Comparison of ENCODE assay signal across 26 mouse cellular contexts in the genomic region with DNA sequence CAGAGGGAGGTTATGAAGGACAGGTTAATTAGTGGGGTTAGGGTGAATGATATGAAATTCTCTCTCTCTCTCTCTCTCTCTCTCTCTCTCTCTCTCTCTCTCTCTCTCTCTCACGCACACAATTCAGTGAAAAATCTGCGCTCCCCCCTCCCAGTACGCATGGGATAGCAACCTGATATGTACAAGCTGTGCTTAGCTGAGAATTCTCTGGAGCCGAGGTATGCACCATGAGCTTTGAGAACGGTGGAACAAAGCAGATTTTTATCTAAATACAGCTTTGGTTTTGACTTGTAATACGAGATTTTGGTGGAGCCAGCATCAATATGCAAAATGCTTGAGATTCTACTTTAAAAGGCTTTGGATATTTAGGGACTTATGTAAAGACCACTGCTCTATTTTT.
"Had no signal": no experiment of that assay in that cellular context is flagged by ENCODE, and none has a peak within 500 bp of the region (broad histone marks: within the 10 kb centered on the region; RNA-seq: fewer than 3 reads in every experiment).

No protein-coding gene starts in this region.

- H3K4me3 ChIP-seq: left cerebral cortex, adult 2 months; limb, embryonic 12.5 days; liver, embryonic 12.5 days; liver, embryonic 15.5 days; lung, embryonic 15.5 days; megakaryocyte, embryonic 14.5 days; midbrain, embryonic 12.5 days; midbrain, embryonic 15.5 days; neural tube, embryonic 12.5 days; neural tube, embryonic 15.5 days had no signal

- H3K4me2 ChIP-seq: limb, embryonic 12.5 days; liver, embryonic 12.5 days; liver, embryonic 15.5 days; lung, embryonic 15.5 days; midbrain, embryonic 12.5 days; midbrain, embryonic 15.5 days; neural tube, embryonic 12.5 days; neural tube, embryonic 15.5 days had no signal

- ATAC-seq: liver, embryonic 12.5 days; midbrain, embryonic 15.5 days had no signal

- DNase-seq: kidney, adult 11 months; kidney, adult 8-10 months; kidney, postnatal 10 days; kidney, postnatal 36 days; layer of hippocampus, postnatal 36 days; liver; lung, adult 18-20 months; lung, postnatal 10 days; lung, postnatal 36 days; right cerebral cortex, adult 18-20 months; right cerebral cortex, postnatal 14 days; right cerebral cortex, postnatal 4 days; thymus, adult 2 months; thymus, postnatal 14 days; thymus, postnatal 4 days had no signal

- H3K4me1 ChIP-seq: liver, embryonic 15.5 days; neural tube, embryonic 15.5 days had no signal

- H3K27me3 ChIP-seq: limb, embryonic 12.5 days; liver, embryonic 12.5 days; liver, embryonic 15.5 days; lung, embryonic 15.5 days; megakaryocyte, embryonic 14.5 days; midbrain, embryonic 12.5 days; midbrain, embryonic 15.5 days; neural tube, embryonic 12.5 days; neural tube, embryonic 15.5 days had no signal

- H3K9ac ChIP-seq: limb, embryonic 12.5 days; liver, embryonic 12.5 days; liver, embryonic 15.5 days; lung, embryonic 15.5 days; midbrain, embryonic 12.5 days; midbrain, embryonic 15.5 days; neural tube, embryonic 12.5 days; neural tube, embryonic 15.5 days had no signal

- H3K36me3 ChIP-seq: liver, embryonic 15.5 days; midbrain, embryonic 15.5 days; neural tube, embryonic 12.5 days had no signal

- H3K9me3 ChIP-seq: limb, embryonic 12.5 days; liver, embryonic 12.5 days; liver, embryonic 15.5 days; lung, embryonic 15.5 days; megakaryocyte, embryonic 14.5 days; midbrain, embryonic 12.5 days; midbrain, embryonic 15.5 days; neural tube, embryonic 12.5 days; neural tube, embryonic 15.5 days had no signal

- H3K27ac ChIP-seq: left cerebral cortex, adult 2 months; limb, embryonic 12.5 days; liver, embryonic 12.5 days; liver, embryonic 15.5 days; lung, embryonic 15.5 days; midbrain, embryonic 12.5 days; midbrain, embryonic 15.5 days; neural tube, embryonic 12.5 days; neural tube, embryonic 15.5 days; stomach, postnatal 0 days had no signal
